22 mouse cellular contexts compared by ENCODE assay signal in genomic region chr15:88163438-88163837, GRCm38 (mm10).
A peak's percentile ranks its signal among the peaks of the same experiment; 100 is the strongest.
DNase-seq lines count a peak whose midpoint lies in the region; ATAC-seq and TF ChIP-seq lines count a peak whose summit lies in the region.
"Had no signal": no experiment of that assay in that cellular context is flagged by ENCODE, and none has a peak within 500 bp of the region (broad histone marks: within the 10 kb centered on the region; RNA-seq: fewer than 3 reads in every experiment).

No protein-coding gene starts in this region.

- DNase-seq in cerebellum, postnatal 14 days, result peak; percentile 71 to 73
- no peak for DNase-seq in cerebellum, adult 9-10 months
- DNase-seq in hindbrain, postnatal 0 days (ENCODE audit: low spot score), result peak; percentile 67
- peak; percentile 57 for DNase-seq in retina, postnatal 1 day
- no peak for DNase-seq in retina, embryonic 14.5 days (ENCODE audit: low spot score)
- no peak for DNase-seq in yolk sac, embryonic 10.5 days (ENCODE audit: low spot score)
- DNase-seq: adrenal gland, adult 8-10 months; heart, postnatal 14 days; kidney, postnatal 36 days; lung, postnatal 4 days had no signal

- peaks cover 15% of the 10 kb centered on the region for H3K4me1 ChIP-seq in hindbrain, postnatal 0 days (ENCODE audit: insufficient read depth, low read length)
- H3K4me1 ChIP-seq in hindbrain, embryonic 16.5 days (ENCODE audit: control insufficient read depth, insufficient read depth, low read depth, low read length), result peaks cover 6% of the 10 kb centered on the region
- H3K4me1 ChIP-seq: embryonic facial prominence, embryonic 15.5 days; heart, embryonic 12.5 days; hindbrain, embryonic 12.5 days; limb, embryonic 12.5 days; liver, embryonic 12.5 days; lung, embryonic 15.5 days; midbrain, embryonic 12.5 days had no signal

- TF ChIP-seq CTCF in hindbrain, postnatal 0 days (IDR thresholded peaks at IDR 0.05; ENCODE audit: low read depth), result no peak

- H3K27ac ChIP-seq in hindbrain, postnatal 0 days, result no peak overlapping the region
- no peak overlapping the region for H3K27ac ChIP-seq in hindbrain, embryonic 16.5 days (ENCODE audit: low read depth, low read length)
- H3K27ac ChIP-seq: embryonic facial prominence, embryonic 15.5 days; hindbrain, embryonic 12.5 days; limb, embryonic 12.5 days; liver, embryonic 12.5 days; lung, embryonic 15.5 days; midbrain, embryonic 12.5 days; stomach, postnatal 0 days had no signal

- no peak overlapping the region for H3K9ac ChIP-seq in hindbrain, postnatal 0 days (replicated peaks; ENCODE audit: low read length)
- no peak overlapping the region for H3K9ac ChIP-seq in hindbrain, embryonic 16.5 days (ENCODE audit: low read depth, low read length)
- H3K9ac ChIP-seq: embryonic facial prominence, embryonic 15.5 days; heart, embryonic 12.5 days; hindbrain, embryonic 12.5 days; limb, embryonic 12.5 days; liver, embryonic 12.5 days; lung, embryonic 15.5 days; midbrain, embryonic 12.5 days had no signal

- no peak for ATAC-seq in hindbrain, postnatal 0 days
- ATAC-seq in hindbrain, embryonic 16.5 days, result no peak
- ATAC-seq: CD4-positive, CD25-positive, alpha-beta regulatory T cell, adult 4 months; intestine, embryonic 16.5 days; liver, embryonic 12.5 days; Patski had no signal

- no peaks in the 10 kb centered on the region for H3K9me3 ChIP-seq in hindbrain, postnatal 0 days (ENCODE audit: low read length)
- H3K9me3 ChIP-seq in hindbrain, embryonic 16.5 days (ENCODE audit: control insufficient read depth, low read length), result no peaks in the 10 kb centered on the region
- H3K9me3 ChIP-seq: embryonic facial prominence, embryonic 15.5 days; hindbrain, embryonic 12.5 days; limb, embryonic 12.5 days; lung, embryonic 15.5 days; midbrain, embryonic 12.5 days had no signal

- WGBS in hindbrain, postnatal 0 days, result 30% methylated on average over 3 of the region's 3 CpGs
- WGBS in hindbrain, embryonic 16.5 days, result 40% methylated on average over 3 of the region's 3 CpGs

- no peaks in the 10 kb centered on the region for H3K36me3 ChIP-seq in hindbrain, postnatal 0 days (ENCODE audit: insufficient read depth, low read length)
- no peaks in the 10 kb centered on the region for H3K36me3 ChIP-seq in hindbrain, embryonic 16.5 days (ENCODE audit: control insufficient read depth, insufficient read depth, low read length)
- H3K36me3 ChIP-seq: embryonic facial prominence, embryonic 15.5 days; heart, embryonic 12.5 days; hindbrain, embryonic 12.5 days; limb, embryonic 12.5 days; liver, embryonic 12.5 days; lung, embryonic 15.5 days; midbrain, embryonic 12.5 days had no signal

- no peaks in the 10 kb centered on the region for H3K27me3 ChIP-seq in hindbrain, postnatal 0 days (ENCODE audit: insufficient read depth, low read length)
- H3K27me3 ChIP-seq in hindbrain, embryonic 16.5 days (replicated peaks; ENCODE audit: control insufficient read depth, insufficient read depth, low read length), result no peaks in the 10 kb centered on the region; the same call in 1 of the 2 replicates
- H3K27me3 ChIP-seq: embryonic facial prominence, embryonic 15.5 days; heart, embryonic 12.5 days; hindbrain, embryonic 12.5 days; limb, embryonic 12.5 days; liver, embryonic 12.5 days; lung, embryonic 15.5 days; midbrain, embryonic 12.5 days; Patski had no signal

- H3K4me3 ChIP-seq in hindbrain, postnatal 0 days (ENCODE audit: low read length), result no peak overlapping the region
- no peak overlapping the region for H3K4me3 ChIP-seq in hindbrain, embryonic 16.5 days (ENCODE audit: low read length)
- H3K4me3 ChIP-seq: embryonic facial prominence, embryonic 15.5 days; heart, embryonic 12.5 days; hindbrain, embryonic 12.5 days; limb, embryonic 12.5 days; liver, embryonic 12.5 days; lung, embryonic 15.5 days; midbrain, embryonic 12.5 days had no signal

- H3K4me2 ChIP-seq in hindbrain, postnatal 0 days (ENCODE audit: low read depth, low read length), result no peak overlapping the region
- H3K4me2 ChIP-seq in hindbrain, embryonic 16.5 days (ENCODE audit: low read length), result no peak overlapping the region
- H3K4me2 ChIP-seq: embryonic facial prominence, embryonic 15.5 days; heart, embryonic 12.5 days; hindbrain, embryonic 12.5 days; limb, embryonic 12.5 days; liver, embryonic 12.5 days; lung, embryonic 15.5 days; midbrain, embryonic 12.5 days had no signal

Comparison
In these comparisons a context has a peak if more than half of its experiments do, and no peak if none do; other contexts are left out.
1. DNase-seq: peak in cerebellum, postnatal 14 days (2 of 2), hindbrain, postnatal 0 days (single experiment) and retina, postnatal 1 day (single experiment); none in cerebellum, adult 9-10 months (single experiment), retina, embryonic 14.5 days (single experiment) and yolk sac, embryonic 10.5 days (single experiment).